Mouse (Mus musculus) hindbrain, embryonic 16.5 days (tissue): Measurements from ENCODE around the gene Epn3. TPM values are rescaled to one million over a fixed set of nuclear protein-coding genes. Genes with fewer than 3 reads are reported as not detected.

ENCODE experiments used
- ATAC-seq: fragments of 200-750 bp; cut with Nextera tagmentation; 2 replicates; pipeline ENCODE4 v1.8.0; 2017; ENCODE audit warnings: moderate TSS enrichment, moderate library complexity
- H3K27ac ChIP-seq: fragments of 300-500 bp; sonication (generic); 2 replicates; pipeline ENCODE4 v1.5.1; 2014; ENCODE audit warnings: low read depth, mild to moderate bottlenecking, control low read depth, low read length, moderate library complexity
- H3K27me3 ChIP-seq: fragments of 300-500 bp; sonication (generic); replicated peaks from 2 replicates; pipeline ENCODE4 v1.6.1; 2014; ENCODE audit warnings: low read length; ENCODE audit not compliant: control insufficient read depth, insufficient read depth
- H3K36me3 ChIP-seq: fragments of 300-500 bp; sonication (generic); 2 replicates; pipeline ENCODE4 v1.6.1; 2014; ENCODE audit warnings: mild to moderate bottlenecking, low read length, moderate library complexity, mixed read lengths; ENCODE audit not compliant: control insufficient read depth, insufficient read depth
- H3K4me1 ChIP-seq: fragments of 300-500 bp; sonication (generic); 2 replicates; pipeline ENCODE4 v1.6.1; 2014; ENCODE audit warnings: low read depth, low read length; ENCODE audit not compliant: control insufficient read depth, insufficient read depth
- H3K4me2 ChIP-seq: fragments of 300-500 bp; sonication (generic); 2 replicates; pipeline ENCODE4 v1.6.1; 2014; ENCODE audit warnings: mild to moderate bottlenecking, low read length, control low read depth, moderate library complexity
- H3K4me3 ChIP-seq: fragments of 300-500 bp; sonication (generic); 2 replicates; pipeline ENCODE4 v1.5.1; 2014; ENCODE audit warnings: mild to moderate bottlenecking, low read length, control low read depth, moderate library complexity
- H3K9ac ChIP-seq: fragments of 300-500 bp; sonication (generic); 2 replicates; pipeline ENCODE4 v1.6.1; 2014; ENCODE audit warnings: low read depth, mild to moderate bottlenecking, control low read depth, low read length, moderate library complexity
- H3K9me3 ChIP-seq: fragments of 300-500 bp; sonication (generic); 2 replicates; pipeline ENCODE4 v1.6.1; 2014; ENCODE audit warnings: mild to moderate bottlenecking, low read length, moderate library complexity; ENCODE audit not compliant: control insufficient read depth
- WGBS: fragments of 180-500 bp; shearing (Covaris S2); extraction: QIAGEN DNeasy Blood & Tissue Kit; methylation state at CpG from one replicate; pipeline ENCODE4 v1.1.7; 2014; 5-methylcytosine and 5-hydroxymethylcytosine counted together
- polyA plus RNA-seq: library from polyadenylated mRNA; unstranded; fragments of >200 nt; fragmentation: Nextera tagmentation; extraction: Ambion mirVana; gene quantifications from 2 replicates; pipeline ENCODE4 v1.2.1, GENCODE M21; 2015

Epn3 gene
- polyA plus RNA-seq, 1 experiment from 2014 or later = 3.0 TPM

DNA sequence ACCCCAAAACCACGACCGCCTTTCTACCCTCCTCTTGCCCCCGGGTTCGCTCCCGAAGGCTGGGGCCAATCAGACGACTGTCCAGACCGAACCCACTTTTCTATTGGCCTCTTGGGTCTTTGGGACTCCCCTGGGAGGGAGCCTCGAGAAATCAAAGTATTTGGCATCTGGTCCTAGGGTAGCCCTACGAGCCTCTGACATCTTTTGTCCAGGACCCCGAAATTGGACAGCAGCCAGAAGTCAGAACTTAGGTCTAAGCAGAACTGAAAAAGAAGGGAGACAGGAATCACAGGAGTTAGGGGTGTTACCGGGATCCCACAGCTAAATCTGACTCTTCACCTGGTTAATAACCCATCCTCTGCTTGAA lies 25.2 kb downstream of the Epn3 start:
- Histone ChIP-seq H3K36me3 (no peaks in the 10 kb centered on the region), H3K9ac (peak overlapping the region; percentile 92), H3K27me3 (no peaks in the 10 kb centered on the region), H3K9me3 (no peaks in the 10 kb centered on the region), H3K27ac (0 out of 2 replicates have a peak overlapping the region, but pooled peaks have one; percentile 87), H3K4me2 (peak overlapping the region; percentile 68), H3K4me1 (peaks cover 37% of the 10 kb centered on the region), H3K4me3 (peak overlapping the region; percentile 80)
- WGBS = 2% methylated on average over 11 of the region's 11 CpGs
- no peak for ATAC-seq

GRCm38 (mm10) chr11:94473707-94474543 lies 25.8 kb downstream of the Epn3 start, which contains the start of gene Cacna1g:
Gene Cacna1g (minus strand): TSS chr11:94474198.
- H3K27ac ChIP-seq = peak within 1 kb of the TSS; percentile 87
- peaks cover 43% of the 10 kb centered on the region for H3K4me1 ChIP-seq
- peak within 1 kb of the TSS; percentile 92 for H3K9ac ChIP-seq
- peak; percentile 88 for ATAC-seq
- no peaks in the 10 kb centered on the region for H3K27me3 ChIP-seq
- peak within 1 kb of the TSS; percentile 68 for H3K4me2 ChIP-seq
- no peaks in the 10 kb centered on the region for H3K9me3 ChIP-seq
- H3K4me3 ChIP-seq = peak within 1 kb of the TSS; percentile 80
- no peaks in the 10 kb centered on the region for H3K36me3 ChIP-seq
- WGBS = under 1% methylated on average over 31 of the region's 71 CpGs

DNA sequence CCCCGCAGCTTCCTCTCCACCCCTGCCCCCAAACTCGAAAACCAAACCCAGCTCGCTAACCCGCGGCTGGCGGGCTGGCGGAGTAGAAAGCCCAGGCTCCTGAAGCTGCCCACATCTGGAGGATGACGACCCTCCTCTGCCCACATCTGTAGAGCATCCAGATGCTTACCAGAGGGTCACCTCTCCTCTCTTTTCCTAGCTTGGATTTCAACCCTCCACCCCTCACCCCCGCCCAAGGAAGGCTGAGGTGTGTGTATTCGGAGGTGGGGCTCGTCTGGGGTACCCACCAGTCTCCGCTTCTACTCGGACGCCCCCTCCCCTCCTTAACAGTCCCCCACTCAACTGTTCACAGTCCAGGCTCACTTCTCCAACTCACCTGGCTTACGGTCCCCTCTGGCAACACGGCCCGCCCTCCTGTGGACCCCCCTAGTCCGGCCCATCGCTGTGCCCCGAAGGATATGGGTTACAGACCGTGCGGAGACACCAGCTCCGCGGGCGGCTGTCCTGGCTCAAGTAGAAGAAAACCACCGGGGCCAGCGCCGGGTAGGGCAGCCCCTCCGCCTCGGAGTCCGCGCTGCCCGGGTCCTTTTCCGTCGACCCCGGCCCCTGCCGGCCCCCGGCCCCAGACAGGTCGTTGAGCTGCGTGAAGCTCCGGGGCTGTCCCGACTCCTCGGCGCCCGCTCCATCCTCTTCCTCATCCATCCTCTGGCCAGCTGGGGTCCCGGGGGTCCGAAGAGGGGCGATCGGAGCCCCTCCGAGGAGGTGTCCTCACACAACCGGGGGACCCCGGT lies 26.7 kb downstream of the Epn3 start:
- peak overlapping the region; percentile 87 for H3K27ac ChIP-seq
- WGBS = under 1% methylated on average over 52 of the region's 52 CpGs
- peak overlapping the region; percentile 92 for H3K9ac ChIP-seq
- ATAC-seq = 0 out of 2 replicates have a peak, but pooled peaks have one; percentile 0
- no peaks in the 10 kb centered on the region for H3K27me3 ChIP-seq
- peak overlapping the region; percentile 68 for H3K4me2 ChIP-seq
- H3K4me3 ChIP-seq = peak overlapping the region; percentile 80
- H3K36me3 ChIP-seq = no peaks in the 10 kb centered on the region
- H3K4me1 ChIP-seq = peaks cover 51% of the 10 kb centered on the region
- H3K9me3 ChIP-seq = no peaks in the 10 kb centered on the region

DNA sequence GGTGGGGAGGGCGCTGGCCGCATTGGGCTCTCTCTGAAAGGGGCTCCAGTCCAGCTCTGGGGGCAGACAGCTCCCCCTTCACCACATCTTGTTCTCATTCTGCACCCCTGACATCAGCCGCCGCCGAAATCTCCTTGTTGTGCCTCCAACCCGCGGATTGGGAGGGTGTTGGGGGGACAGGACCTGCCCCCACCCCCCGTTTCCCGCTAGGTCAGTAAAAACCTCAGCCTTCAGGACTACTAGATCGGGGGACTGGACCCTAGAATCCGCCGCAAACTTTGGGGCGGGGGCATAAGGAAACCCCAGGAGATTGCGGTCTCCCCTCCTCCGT lies 27.2 kb downstream of the Epn3 start:
- under 1% methylated on average over 15 of the region's 15 CpGs for WGBS
- peak overlapping the region; percentile 80 for H3K4me3 ChIP-seq
- no peaks in the 10 kb centered on the region for H3K9me3 ChIP-seq
- H3K36me3 ChIP-seq = no peaks in the 10 kb centered on the region
- H3K27ac ChIP-seq = peak overlapping the region; percentile 87
- no peaks in the 10 kb centered on the region for H3K27me3 ChIP-seq
- H3K4me2 ChIP-seq = peak overlapping the region; percentile 68
- no peak for ATAC-seq
- peaks cover 54% of the 10 kb centered on the region for H3K4me1 ChIP-seq
- H3K9ac ChIP-seq = peak overlapping the region; percentile 92

DNA sequence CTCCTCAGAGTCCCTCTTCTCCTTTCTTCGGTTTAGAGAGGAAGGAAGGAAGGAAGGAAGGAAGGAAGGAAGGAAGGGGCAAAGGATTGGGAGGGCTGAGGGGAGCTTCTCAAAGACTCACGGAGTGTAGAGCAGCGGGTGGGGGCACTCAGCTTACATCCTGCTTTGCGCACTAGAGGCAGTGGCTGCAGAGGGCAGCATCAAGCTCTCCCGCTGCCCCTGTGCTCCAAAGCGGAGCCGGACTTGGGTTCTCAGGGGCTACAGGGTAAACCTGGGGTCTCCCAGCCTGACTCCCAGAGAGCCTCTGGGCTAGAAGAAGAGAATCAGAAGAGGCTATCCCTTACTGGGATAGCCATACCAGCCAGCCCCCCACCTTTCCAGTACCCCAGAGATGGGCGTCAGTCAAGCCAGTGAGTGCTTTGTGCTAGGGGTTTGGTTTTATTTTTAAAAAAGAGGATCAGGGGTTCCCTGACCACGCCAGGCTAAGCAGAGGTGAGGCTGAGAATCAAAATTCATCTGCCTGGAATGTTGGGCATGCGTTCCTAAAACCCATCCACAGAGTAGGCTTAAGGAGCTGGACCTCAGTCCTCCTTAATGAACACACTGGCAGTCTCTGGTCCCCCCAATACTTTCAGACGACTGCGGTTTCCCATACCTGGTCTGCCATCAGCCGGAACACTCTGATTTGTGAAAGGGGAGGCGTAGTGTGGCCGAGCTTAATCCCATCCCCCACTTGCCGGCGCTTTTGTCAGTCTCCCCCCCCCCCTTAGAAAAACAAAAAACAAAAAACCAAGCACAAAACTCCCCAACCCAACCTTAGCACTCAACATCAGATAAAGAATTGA lies 27.8 kb downstream of the Epn3 start:
- H3K4me1 ChIP-seq = peaks cover 57% of the 10 kb centered on the region
- ATAC-seq = no peak
- H3K9ac ChIP-seq = peak overlapping the region; percentile 92
- 6% methylated on average over 17 of the region's 17 CpGs for WGBS
- peak overlapping the region; percentile 68 for H3K4me2 ChIP-seq
- no peaks in the 10 kb centered on the region for H3K27me3 ChIP-seq
- peak overlapping the region; percentile 80 for H3K4me3 ChIP-seq
- no peaks in the 10 kb centered on the region for H3K36me3 ChIP-seq
- H3K9me3 ChIP-seq = no peaks in the 10 kb centered on the region
- H3K27ac ChIP-seq = peak overlapping the region; percentile 87

DNA sequence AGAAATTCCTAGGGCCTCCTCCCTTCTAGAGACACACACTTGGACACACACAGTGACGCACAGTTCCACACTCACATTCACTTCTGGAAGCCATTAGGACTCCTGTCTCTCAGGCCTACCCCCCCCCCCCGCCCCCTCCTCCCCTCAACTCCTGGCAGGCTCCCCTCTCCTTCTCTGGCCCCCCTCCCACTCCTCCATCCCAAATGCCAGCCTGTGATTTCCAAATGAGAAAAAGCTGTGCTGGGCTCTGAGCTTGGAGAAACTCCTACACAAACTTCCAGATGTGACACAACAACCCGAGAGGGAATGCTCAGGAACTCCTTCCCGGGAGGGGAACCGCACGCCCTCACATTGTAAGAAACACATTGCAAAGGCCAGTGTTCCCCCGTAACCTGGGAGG lies 29.4 kb downstream of the Epn3 start:
- Histone ChIP-seq H3K4me1 (peaks cover 55% of the 10 kb centered on the region), H3K36me3 (no peaks in the 10 kb centered on the region), H3K4me2 (peak overlapping the region; percentile 68), H3K4me3 (peak overlapping the region; percentile 17; the same call in 1 of the 2 replicates), H3K27ac (peak overlapping the region; percentile 51), H3K9ac (no peak overlapping the region; the same call in 1 of the 2 replicates), H3K27me3 (no peaks in the 10 kb centered on the region), H3K9me3 (no peaks in the 10 kb centered on the region)
- ATAC-seq = no peak
- 30% methylated on average over 6 of the region's 7 CpGs for WGBS

GRCm38 (mm10) chr11:94469136-94470064 lies 30.4 kb downstream of the Epn3 start:
- H3K36me3 ChIP-seq = no peaks in the 10 kb centered on the region
- peaks cover 57% of the 10 kb centered on the region for H3K4me1 ChIP-seq
- H3K27me3 ChIP-seq = no peaks in the 10 kb centered on the region
- H3K4me3 ChIP-seq = no peak overlapping the region
- peak overlapping the region; percentile 68 for H3K4me2 ChIP-seq
- 9% methylated on average over 8 of the region's 9 CpGs for WGBS
- no peak for ATAC-seq
- no peaks in the 10 kb centered on the region for H3K9me3 ChIP-seq
- H3K9ac ChIP-seq = peak overlapping the region; percentile 57
- H3K27ac ChIP-seq = peak overlapping the region; percentile 93

DNA sequence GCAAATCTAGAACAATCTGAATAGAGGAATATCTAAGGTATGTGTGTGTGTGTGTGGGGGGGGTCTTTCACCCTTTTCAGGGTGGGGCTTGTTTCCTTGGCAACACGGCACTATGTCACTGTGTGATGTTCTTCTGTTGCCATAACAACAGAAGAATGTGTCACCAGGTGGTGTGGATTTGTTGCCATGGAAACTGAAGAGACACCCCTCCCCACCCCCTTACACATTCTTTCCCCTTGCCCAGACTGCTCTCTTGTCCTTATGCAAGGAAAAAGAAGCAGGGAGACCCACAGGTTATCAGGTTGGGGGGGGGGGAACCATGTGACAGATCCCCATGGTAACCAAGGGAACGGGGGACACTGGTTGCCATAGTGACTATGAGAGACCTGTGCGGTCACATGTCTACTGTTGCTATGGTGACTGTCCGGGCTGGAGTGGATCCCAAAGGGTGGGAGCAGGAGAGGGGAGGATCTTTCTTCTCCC lies 31.2 kb downstream of the Epn3 start:
- H3K4me1 ChIP-seq = peaks cover 63% of the 10 kb centered on the region
- H3K4me2 ChIP-seq = peak overlapping the region; percentile 68
- peak; percentile 88 for ATAC-seq
- peak overlapping the region; percentile 93 for H3K27ac ChIP-seq
- no peak overlapping the region; the same call in 1 of the 2 replicates for H3K9ac ChIP-seq
- H3K9me3 ChIP-seq = no peaks in the 10 kb centered on the region
- H3K4me3 ChIP-seq = no peak overlapping the region
- no peaks in the 10 kb centered on the region for H3K36me3 ChIP-seq
- WGBS = 5% methylated on average over 4 of the region's 4 CpGs
- H3K27me3 ChIP-seq = no peaks in the 10 kb centered on the region
